Mouse (Mus musculus): Measurements from ENCODE around the gene Dlx6. TPM values are rescaled to one million over a fixed set of nuclear protein-coding genes. Genes with fewer than 3 reads are reported as not detected.

The Dlx6 gene
- polyA plus RNA-seq (2012; rRNA removed): 13.1 and 19.8 TPM in 2 replicates

DNA sequence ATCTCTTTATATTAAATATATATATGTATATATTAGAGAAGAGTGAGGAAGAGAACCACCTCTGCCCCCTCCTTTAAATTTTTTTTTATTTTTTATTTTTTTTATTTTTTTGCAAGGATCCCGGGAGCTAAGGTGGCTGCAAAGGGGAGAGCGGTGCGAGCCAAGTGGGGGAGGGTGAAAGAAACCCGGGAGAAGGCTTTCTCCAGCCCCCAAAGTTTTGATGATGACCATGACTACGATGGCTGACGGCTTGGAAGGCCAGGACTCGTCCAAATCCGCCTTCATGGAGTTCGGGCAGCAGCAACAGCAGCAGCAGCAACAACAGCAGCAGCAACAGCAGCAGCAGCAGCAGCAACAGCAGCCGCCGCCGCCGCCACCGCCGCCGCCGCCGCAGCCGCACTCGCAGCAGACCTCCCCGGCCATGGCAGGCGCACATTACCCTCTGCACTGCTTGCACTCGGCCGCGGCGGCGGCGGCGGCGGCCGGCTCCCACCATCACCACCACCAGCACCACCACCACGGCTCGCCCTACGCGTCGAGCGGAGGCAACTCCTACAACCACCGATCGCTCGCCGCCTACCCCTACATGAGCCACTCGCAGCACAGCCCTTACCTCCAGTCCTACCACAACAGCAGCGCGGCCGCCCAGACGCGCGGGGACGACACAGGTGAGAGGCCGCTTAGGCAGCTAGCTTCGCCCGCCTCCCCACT lies at the start of gene Dlx6:
Gene Dlx6, plus strand, starts transcription at position 175 of the 711 bp plus-strand sequence.

DNA sequence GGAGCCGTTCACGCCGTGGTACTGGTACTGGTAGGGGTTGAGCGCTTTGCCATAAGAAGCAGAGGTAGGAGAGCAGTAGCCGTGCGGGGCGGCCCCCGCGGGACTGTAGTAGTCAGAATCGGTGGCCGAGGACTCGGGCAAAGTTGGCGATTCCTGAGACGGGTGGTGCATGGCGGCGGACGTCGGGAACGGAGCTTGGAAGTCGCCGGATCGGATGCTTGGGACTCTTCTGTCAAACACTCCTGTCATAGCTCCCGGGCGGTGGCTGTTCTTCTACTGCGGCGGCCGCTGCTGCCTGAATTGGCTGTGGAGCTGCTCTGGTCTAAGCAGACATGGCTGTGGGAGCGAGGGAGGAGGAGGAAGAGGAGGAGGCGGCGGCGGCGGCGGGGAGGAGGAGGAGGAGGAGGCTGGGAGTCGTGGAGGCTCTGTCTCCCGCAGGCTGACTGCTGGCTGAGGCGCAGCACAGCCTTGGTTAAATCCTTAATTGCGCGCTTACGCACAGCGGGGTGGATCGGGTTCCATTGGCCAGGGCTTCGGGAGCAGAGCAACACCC lies 18.6 kb downstream of the Dlx6 start, which contains the start of gene Dlx5:
Gene Dlx5, minus strand, starts transcription at position 448 of the 553 bp plus-strand sequence.

Other genes starting within 250 kb of the Dlx6 start
- gene Dlx5, start 18.8 kb downstream of the Dlx6 start, polyA plus RNA-seq (2012; rRNA removed): 9.8 and 15.6 TPM in 2 replicates
- 3.0 and 3.3 TPM in 2 replicates for gene Sdhaf3, start 92.7 kb downstream of the Dlx6 start, polyA plus RNA-seq (2012; rRNA removed)

All from central nervous system, embryonic 18 days (tissue).